Mouse (Mus musculus): ENCODE data around the gene Zmynd10. TPM values are rescaled to one million over a fixed set of nuclear protein-coding genes. Genes with fewer than 3 reads are reported as not detected.
A peak's percentile ranks its signal among the peaks of the same experiment; 100 is the strongest.
"Not testable (repeated sequence)": the region's sequence is repeated elsewhere in the genome, so short reads cannot be mapped to it uniquely, and the experiment has no call there.

Zmynd10 gene
- polyA plus RNA-seq, 1 experiment, result 52.6 TPM

DNA sequence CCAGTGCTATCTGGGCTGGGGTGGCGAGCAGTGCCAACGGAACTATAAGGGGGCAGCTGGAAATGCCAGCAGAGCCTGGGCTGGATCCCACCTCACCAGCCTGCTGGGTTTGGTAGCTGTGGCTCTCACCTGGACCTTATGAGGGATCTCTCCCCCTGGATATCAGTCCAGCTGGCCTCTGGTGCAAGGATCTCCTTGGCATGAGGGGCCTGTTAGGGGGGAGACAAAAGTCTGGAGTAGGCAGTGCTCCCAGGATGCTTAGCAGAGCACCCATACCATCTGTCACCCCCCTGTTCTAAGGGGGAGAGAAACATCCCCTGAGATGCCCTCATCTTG, 25.2 kb downstream of the Zmynd10 start:
- no peak overlapping the region for H3K27ac ChIP-seq (ENCODE audit: insufficient read depth, low read depth, low read length)

DNA sequence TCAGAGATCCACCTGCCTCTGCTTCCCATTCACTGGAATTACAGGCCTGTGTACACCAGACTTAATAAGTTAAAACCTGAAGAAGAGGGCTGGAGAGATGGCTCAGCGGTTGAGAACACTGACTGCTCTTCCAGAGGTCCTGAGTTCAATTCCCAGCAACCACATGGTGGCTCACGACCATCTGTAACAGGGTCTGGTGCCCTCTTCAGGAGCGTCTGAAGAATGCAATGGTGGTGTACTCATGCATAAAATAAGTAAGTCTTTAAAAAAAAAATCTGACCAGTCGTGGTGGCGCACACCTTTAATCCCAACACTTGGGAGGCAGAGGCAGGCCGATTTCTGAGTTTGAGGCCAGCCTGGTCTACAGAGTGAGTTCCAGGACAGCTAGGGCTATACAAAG, 26.7 kb downstream of the Zmynd10 start:
- not testable (repeated sequence) for H3K27ac ChIP-seq (ENCODE audit: insufficient read depth, low read depth, low read length); DNase-seq; H3K36me3 ChIP-seq (ENCODE audit: control insufficient read depth, insufficient read depth, low read length); H3K4me3 ChIP-seq (ENCODE audit: insufficient read depth, low read depth, low read length); H3K27me3 ChIP-seq (replicated peaks; ENCODE audit: control insufficient read depth, insufficient read depth, low read length)
- peaks cover 38% of the 10 kb centered on the region for H3K4me1 ChIP-seq (ENCODE audit: control insufficient read depth, insufficient read depth, low read length)
- 73% methylated on average over 6 of the region's 6 CpGs for WGBS

More for the DNA sequence above, 25.2 kb downstream of the Zmynd10 start:
- no peaks in the 10 kb centered on the region; the same call in 1 of the 2 replicates for H3K36me3 ChIP-seq (ENCODE audit: control insufficient read depth, insufficient read depth, low read length)
- DNase-seq, result no peak
- peaks cover 36% of the 10 kb centered on the region for H3K4me1 ChIP-seq (ENCODE audit: control insufficient read depth, insufficient read depth, low read length)
- H3K4me3 ChIP-seq (ENCODE audit: insufficient read depth, low read depth, low read length), result no peak overlapping the region
- no peak for TF ChIP-seq POLR2A (IDR thresholded peaks at IDR 0.05; ENCODE audit: low read depth, low read length)
- no peak for TF ChIP-seq CTCF (conservative IDR thresholded peaks at IDR 0.05; ENCODE audit: insufficient read depth, insufficient read length, low read depth, low read length)
- no peaks in the 10 kb centered on the region for H3K27me3 ChIP-seq (replicated peaks; ENCODE audit: control insufficient read depth, insufficient read depth, low read length)
- WGBS, result 87% methylated on average over 2 of the region's 2 CpGs

DNA sequence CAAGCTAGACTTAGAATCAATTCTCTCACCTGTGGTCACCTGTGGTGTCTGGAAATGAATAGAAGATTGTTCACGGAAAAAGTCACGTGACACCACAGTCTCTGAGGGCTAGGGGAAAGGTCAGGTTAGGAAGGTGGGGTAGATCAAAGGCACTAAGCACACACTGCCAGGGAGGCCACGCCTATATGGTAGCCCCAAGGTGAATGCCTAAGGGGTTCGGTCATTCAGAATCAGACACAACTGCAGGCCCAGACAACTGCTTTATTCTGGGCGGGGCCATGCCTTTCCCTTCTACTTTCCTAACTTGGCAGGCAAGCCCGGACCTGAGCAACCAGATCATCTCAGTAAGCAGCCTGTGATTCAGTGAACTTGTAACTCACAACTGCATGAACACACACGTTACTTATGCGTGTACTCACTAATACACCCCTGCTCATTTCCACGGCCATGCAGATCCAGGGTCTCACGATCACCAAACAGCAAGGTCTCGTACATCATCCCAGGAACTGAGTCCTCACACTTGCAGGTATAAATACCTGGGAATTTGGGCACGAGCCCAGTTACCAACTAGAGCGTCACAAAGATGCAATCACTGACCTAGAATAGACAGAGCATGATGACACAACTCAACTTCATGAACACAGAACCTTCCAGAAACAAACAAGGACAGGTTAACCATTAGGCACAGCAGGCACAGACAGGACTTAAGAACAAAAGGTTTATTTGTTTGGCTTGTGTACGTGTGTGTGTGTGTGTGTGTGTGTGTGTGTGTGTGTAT, 28.7 kb downstream of the Zmynd10 start:
- DNase-seq, result peak; percentile 68
- Histone ChIP-seq H3K36me3 (ENCODE audit: control insufficient read depth, insufficient read depth, low read length) (no peaks in the 10 kb centered on the region; the same call in 1 of the 2 replicates), H3K4me1 (ENCODE audit: control insufficient read depth, insufficient read depth, low read length) (peaks cover 34% of the 10 kb centered on the region), H3K27ac (ENCODE audit: insufficient read depth, low read depth, low read length) (peak overlapping the region; percentile 74), H3K27me3 (replicated peaks; ENCODE audit: control insufficient read depth, insufficient read depth, low read length) (no peaks in the 10 kb centered on the region), H3K4me3 (ENCODE audit: insufficient read depth, low read depth, low read length) (no peak overlapping the region)
- no peak for TF ChIP-seq CTCF (conservative IDR thresholded peaks at IDR 0.05; ENCODE audit: insufficient read depth, insufficient read length, low read depth, low read length)
- TF ChIP-seq POLR2A (IDR thresholded peaks at IDR 0.05; ENCODE audit: low read depth, low read length), result no peak
- 53% methylated on average over 14 of the region's 14 CpGs for WGBS

DNA sequence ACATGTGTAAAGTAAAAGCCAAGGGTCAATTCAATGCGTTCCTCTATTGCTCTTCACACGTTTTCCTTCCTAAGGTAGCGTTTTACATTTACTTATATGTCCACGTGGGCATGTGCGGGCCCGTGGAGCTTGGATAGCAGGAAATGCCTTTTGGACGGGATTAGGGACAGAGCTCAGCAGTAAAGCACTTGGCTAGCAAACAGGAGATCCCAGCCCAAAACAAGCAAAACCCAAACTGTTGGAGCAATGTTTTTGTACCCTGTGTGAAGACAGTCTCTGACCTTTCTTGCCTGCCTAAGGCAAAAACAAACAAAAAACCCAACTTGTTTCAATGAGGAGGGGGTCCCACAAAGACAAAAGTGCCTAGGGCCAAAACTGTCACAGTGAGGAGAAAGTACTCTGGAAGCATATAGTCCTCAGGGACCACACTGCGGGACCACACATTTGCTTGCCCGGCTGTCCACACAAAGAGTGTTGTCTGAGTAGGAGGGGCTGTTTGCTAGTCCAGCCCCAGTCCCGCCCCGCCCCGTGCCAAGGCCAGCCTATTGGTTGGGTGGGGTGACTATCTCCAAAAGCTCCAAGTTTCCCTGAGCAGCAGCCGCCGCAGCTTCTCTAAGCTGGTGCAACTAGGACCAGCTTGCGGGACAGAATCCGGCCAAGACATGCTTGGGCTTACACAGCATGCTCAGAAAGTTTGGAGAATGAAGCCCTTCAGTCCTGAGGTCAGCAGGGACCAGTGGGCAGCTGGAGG, 29.4 kb downstream of the Zmynd10 start, which contains the start of gene Hyal1:
Gene Hyal1, plus strand, starts transcription at position 571 of the 751 bp plus-strand sequence.
- Histone ChIP-seq H3K4me3 (ENCODE audit: insufficient read depth, low read depth, low read length) (peak within 1 kb of the TSS; percentile 62), H3K27me3 (replicated peaks; ENCODE audit: control insufficient read depth, insufficient read depth, low read length) (no peaks in the 10 kb centered on the region), H3K36me3 (ENCODE audit: control insufficient read depth, insufficient read depth, low read length) (no peaks in the 10 kb centered on the region; the same call in 1 of the 2 replicates), H3K27ac (ENCODE audit: insufficient read depth, low read depth, low read length) (peak within 1 kb of the TSS; percentile 74), H3K4me1 (ENCODE audit: control insufficient read depth, insufficient read depth, low read length) (peaks cover 30% of the 10 kb centered on the region)
- 14% methylated on average over 16 of the region's 16 CpGs for WGBS
- TF ChIP-seq CTCF (conservative IDR thresholded peaks at IDR 0.05; ENCODE audit: insufficient read depth, insufficient read length, low read depth, low read length) (no peak), POLR2A (IDR thresholded peaks at IDR 0.05; ENCODE audit: low read depth, low read length) (no peak)
- peak; percentile 92 for DNase-seq

DNA sequence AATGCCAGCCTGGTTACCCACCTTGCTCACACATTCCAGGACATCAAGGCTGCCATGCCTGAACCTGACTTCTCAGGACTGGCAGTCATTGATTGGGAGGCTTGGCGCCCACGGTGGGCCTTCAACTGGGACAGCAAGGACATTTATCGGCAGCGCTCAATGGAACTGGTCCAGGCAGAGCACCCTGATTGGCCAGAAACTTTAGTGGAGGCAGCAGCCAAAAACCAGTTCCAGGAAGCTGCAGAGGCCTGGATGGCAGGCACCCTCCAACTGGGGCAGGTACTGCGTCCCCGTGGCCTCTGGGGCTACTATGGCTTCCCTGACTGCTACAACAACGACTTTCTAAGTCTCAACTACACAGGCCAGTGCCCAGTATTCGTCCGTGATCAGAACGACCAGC, 30.8 kb downstream of the Zmynd10 start:
- H3K36me3 ChIP-seq (ENCODE audit: control insufficient read depth, insufficient read depth, low read length), result no peaks in the 10 kb centered on the region; the same call in 1 of the 2 replicates
- no peak for DNase-seq
- 85% methylated on average over 10 of the region's 10 CpGs for WGBS

DNA sequence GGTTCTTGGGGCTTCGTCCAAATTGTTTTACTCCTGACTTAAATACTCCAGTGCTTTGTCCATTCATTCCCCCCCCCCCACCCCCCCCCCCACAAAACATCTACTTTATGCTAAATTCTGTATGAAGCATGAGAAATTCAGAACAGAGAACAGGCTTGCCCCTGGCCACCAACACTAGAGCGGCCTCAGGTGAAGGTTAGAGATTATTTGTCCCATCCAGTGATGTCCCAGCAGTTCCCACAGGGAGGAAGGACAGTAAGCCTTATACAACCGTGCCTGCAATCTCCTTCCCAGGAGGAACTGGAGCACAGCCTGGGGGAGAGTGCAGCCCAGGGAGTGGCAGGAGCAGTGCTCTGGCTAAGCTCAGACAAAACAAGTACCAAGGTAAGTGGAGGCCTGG, 31.5 kb downstream of the Zmynd10 start, which contains the start of gene Naa80:
Gene Naa80, plus strand, starts transcription at position 301 of the 400 bp plus-strand sequence.
- WGBS, result 82% methylated on average over 3 of the region's 3 CpGs
- H3K4me3 ChIP-seq (ENCODE audit: insufficient read depth, low read depth, low read length), result no peak within 1 kb of the TSS
- peaks cover 35% of the 10 kb centered on the region for H3K4me1 ChIP-seq (ENCODE audit: control insufficient read depth, insufficient read depth, low read length)
- no peak within 1 kb of the TSS for H3K27ac ChIP-seq (ENCODE audit: insufficient read depth, low read depth, low read length)
- no peaks in the 10 kb centered on the region for H3K36me3 ChIP-seq (ENCODE audit: control insufficient read depth, insufficient read depth, low read length)
- no peak for TF ChIP-seq CTCF (conservative IDR thresholded peaks at IDR 0.05; ENCODE audit: insufficient read depth, insufficient read length, low read depth, low read length)
- no peak for TF ChIP-seq POLR2A (IDR thresholded peaks at IDR 0.05; ENCODE audit: low read depth, low read length)
- no peaks in the 10 kb centered on the region for H3K27me3 ChIP-seq (replicated peaks; ENCODE audit: control insufficient read depth, insufficient read depth, low read length)
- no peak for DNase-seq

More for the DNA sequence above, 30.8 kb downstream of the Zmynd10 start:
- H3K4me1 ChIP-seq (ENCODE audit: control insufficient read depth, insufficient read depth, low read length), result peaks cover 35% of the 10 kb centered on the region
- H3K4me3 ChIP-seq (ENCODE audit: insufficient read depth, low read depth, low read length), result no peak overlapping the region
- no peak overlapping the region for H3K27ac ChIP-seq (ENCODE audit: insufficient read depth, low read depth, low read length)
- no peaks in the 10 kb centered on the region for H3K27me3 ChIP-seq (replicated peaks; ENCODE audit: control insufficient read depth, insufficient read depth, low read length)
- no peak for TF ChIP-seq CTCF (conservative IDR thresholded peaks at IDR 0.05; ENCODE audit: insufficient read depth, insufficient read length, low read depth, low read length)
- TF ChIP-seq POLR2A (IDR thresholded peaks at IDR 0.05; ENCODE audit: low read depth, low read length), result no peak
